Mouse (Mus musculus) 3134 (cell line): Measurements from ENCODE around the gene Usp22.
"Not testable (repeated sequence)": the region's sequence is repeated elsewhere in the genome, so short reads cannot be mapped to it uniquely, and the experiment has no call there.

Experiments used
- DNase-seq: peaks from one replicate; pipeline ENCODE4 v3.0.0-alpha.2; 2011; ENCODE audit warnings: low spot score; ENCODE audit not compliant: insufficient read length; ENCODE audit errors: extremely low read depth

The Usp22 gene

GRCm38 (mm10) chr11:61192123-61192522, 17.3 kb upstream of the Usp22 start:
- DNase-seq = not testable (repeated sequence)

GRCm38 (mm10) chr11:61190776-61191175, 15.9 kb upstream of the Usp22 start:
- no peak for DNase-seq

- no peak for DNase-seq
Measured at GRCm38 (mm10) chr11:61183820-61184219, 9.0 kb upstream of the Usp22 start.

- DNase-seq = no peak
Measured at GRCm38 (mm10) chr11:61181624-61182023, 6.8 kb upstream of the Usp22 start.

- no peak for DNase-seq
Measured at GRCm38 (mm10) chr11:61180361-61180760, 5.5 kb upstream of the Usp22 start.

- no peak for DNase-seq
Measured at GRCm38 (mm10) chr11:61176321-61176720, 1.5 kb upstream of the Usp22 start.

- no peak for DNase-seq
Measured at GRCm38 (mm10) chr11:61175778-61176177, 923 bp upstream of the Usp22 start.

- DNase-seq = peak; percentile 76
Measured at GRCm38 (mm10) chr11:61174291-61174820, 499 bp downstream of the Usp22 start.

GRCm38 (mm10) chr11:61173477-61173876, 1.4 kb downstream of the Usp22 start:
- peak; percentile 20 for DNase-seq

- no peak for DNase-seq
Measured at GRCm38 (mm10) chr11:61170184-61170583, 4.7 kb downstream of the Usp22 start.

GRCm38 (mm10) chr11:61164881-61165280, 10.0 kb downstream of the Usp22 start:
- DNase-seq = no peak

GRCm38 (mm10) chr11:61164366-61164765, 10.5 kb downstream of the Usp22 start:
- DNase-seq = no peak

GRCm38 (mm10) chr11:61163341-61163740, 11.5 kb downstream of the Usp22 start:
- no peak for DNase-seq

GRCm38 (mm10) chr11:61162776-61163175, 12.1 kb downstream of the Usp22 start:
- DNase-seq = no peak

GRCm38 (mm10) chr11:61161121-61161520, 13.7 kb downstream of the Usp22 start:
- DNase-seq = no peak

- no peak for DNase-seq
Measured at GRCm38 (mm10) chr11:61159796-61160732, 14.8 kb downstream of the Usp22 start.

- no peak for DNase-seq
Measured at GRCm38 (mm10) chr11:61158141-61158540, 16.7 kb downstream of the Usp22 start.

GRCm38 (mm10) chr11:61155727-61156126, 19.1 kb downstream of the Usp22 start:
- DNase-seq = no peak

GRCm38 (mm10) chr11:61150233-61151001, 24.4 kb downstream of the Usp22 start:
- DNase-seq = no peak

GRCm38 (mm10) chr11:61147300-61147683, 27.6 kb downstream of the Usp22 start:
- no peak for DNase-seq

GRCm38 (mm10) chr11:61146645-61147299, 28.1 kb downstream of the Usp22 start:
- no peak for DNase-seq
